Mouse (Mus musculus): Measurements from ENCODE around the gene Npcd. TPM values are rescaled to one million over a fixed set of nuclear protein-coding genes. Genes with fewer than 3 reads are reported as not detected.

Gene Npcd
- total and polyA plus RNA-seq, 3 experiments: 0.29 to 0.31 (median 0.30) TPM

GRCm38 (mm10) chr15:79797096-79797495, 36.9 kb downstream of the Npcd start:
- Histone ChIP-seq H3K27me3 (ENCODE audit: control insufficient read depth, insufficient read depth, low read length) (no peaks in the 10 kb centered on the region), H3K4me1 (ENCODE audit: control insufficient read depth, insufficient read depth, low read length) (no peaks in the 10 kb centered on the region), H3K79me2 (replicated peaks; ENCODE audit: control insufficient read depth, insufficient read depth, low read length) (no peaks in the 10 kb centered on the region), H3K36me3 (ENCODE audit: control insufficient read depth, insufficient read depth, low read length) (no peaks in the 10 kb centered on the region), H3K4me3 (no peak overlapping the region), H3K9ac (ENCODE audit: low read depth, low read length) (no peak overlapping the region), H3K27ac (no peak overlapping the region)
- 80% methylated on average over 7 of the region's 7 CpGs for WGBS
- no peak for DNase-seq
- TF ChIP-seq POLR2A (IDR thresholded peaks at IDR 0.05; ENCODE audit: insufficient read depth, low read depth, low read length): no peak
- TF ChIP-seq EP300 (IDR thresholded peaks at IDR 0.05; ENCODE audit: insufficient read depth, low read depth, low read length): no peak
- TF ChIP-seq CTCF (IDR thresholded peaks at IDR 0.05): no peak
- intact Hi-C loops (cut with DNase I): no loop called here

- Histone ChIP-seq H3K4me1 (ENCODE audit: control insufficient read depth, insufficient read depth, low read length) (no peaks in the 10 kb centered on the region), H3K36me3 (ENCODE audit: control insufficient read depth, insufficient read depth, low read length) (no peaks in the 10 kb centered on the region), H3K79me2 (replicated peaks; ENCODE audit: control insufficient read depth, insufficient read depth, low read length) (no peaks in the 10 kb centered on the region), H3K4me3 (no peak overlapping the region), H3K9ac (ENCODE audit: low read depth, low read length) (no peak overlapping the region), H3K27ac (no peak overlapping the region), H3K27me3 (ENCODE audit: control insufficient read depth, insufficient read depth, low read length) (no peaks in the 10 kb centered on the region)
- WGBS: 74% methylated on average over 12 of the region's 12 CpGs
- intact Hi-C loops (cut with DNase I): no loop called here
- TF ChIP-seq EP300 (IDR thresholded peaks at IDR 0.05; ENCODE audit: insufficient read depth, low read depth, low read length) (no peak), POLR2A (IDR thresholded peaks at IDR 0.05; ENCODE audit: insufficient read depth, low read depth, low read length) (no peak), CTCF (IDR thresholded peaks at IDR 0.05) (no peak)
- no peak for DNase-seq
These were observed 37.8 kb downstream of the Npcd start for GRCm38 (mm10) chr15:79796256-79796655.

DNA sequence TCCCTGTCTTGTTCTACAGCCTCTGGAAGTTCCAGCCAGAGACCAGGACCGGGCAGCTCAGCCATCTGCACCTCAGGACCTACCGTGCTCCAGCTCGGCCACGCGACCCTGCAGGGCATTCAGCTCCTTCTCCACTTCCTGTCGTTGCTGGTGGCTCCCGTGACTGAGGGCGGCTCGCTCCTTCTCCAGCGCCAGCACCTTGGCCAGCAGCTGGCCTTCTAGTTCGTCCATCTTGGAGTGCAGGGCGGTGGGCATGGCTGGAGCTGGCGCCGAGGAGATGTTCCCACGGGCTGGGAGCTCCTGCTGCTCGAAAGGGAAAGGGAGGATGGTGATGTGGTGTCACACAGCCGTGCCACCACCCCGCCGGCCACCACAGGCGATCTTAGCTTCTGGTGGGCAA, 39.9 kb downstream of the Npcd start:
- TF ChIP-seq CTCF (IDR thresholded peaks at IDR 0.05) (no peak), POLR2A (IDR thresholded peaks at IDR 0.05; ENCODE audit: insufficient read depth, low read depth, low read length) (no peak), EP300 (IDR thresholded peaks at IDR 0.05; ENCODE audit: insufficient read depth, low read depth, low read length) (no peak)

DNA sequence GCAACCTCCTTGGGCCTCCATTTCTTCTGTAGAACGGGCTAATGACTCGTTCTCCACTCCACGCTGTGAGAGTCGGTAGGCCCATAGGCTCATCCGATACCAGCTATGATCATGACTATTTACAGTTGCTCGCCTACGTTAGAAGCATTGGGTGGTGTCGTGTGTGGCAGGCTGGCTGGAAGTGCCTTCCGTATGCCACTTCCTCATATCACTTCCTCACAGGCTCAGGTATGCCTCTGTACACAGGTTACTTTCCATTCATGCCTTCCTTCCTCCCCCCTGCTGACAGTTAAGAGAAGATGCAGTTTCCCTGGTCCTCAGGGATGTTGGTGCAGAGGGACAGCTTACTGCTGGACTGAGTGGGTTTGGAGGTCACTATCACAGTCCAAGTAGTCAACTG, 41.0 kb downstream of the Npcd start:
- Histone ChIP-seq H3K9ac (ENCODE audit: low read depth, low read length) (no peak overlapping the region), H3K4me3 (no peak overlapping the region), H3K4me1 (ENCODE audit: control insufficient read depth, insufficient read depth, low read length) (no peaks in the 10 kb centered on the region), H3K27ac (no peak overlapping the region), H3K27me3 (ENCODE audit: control insufficient read depth, insufficient read depth, low read length) (no peaks in the 10 kb centered on the region), H3K36me3 (ENCODE audit: control insufficient read depth, insufficient read depth, low read length) (no peaks in the 10 kb centered on the region), H3K79me2 (replicated peaks; ENCODE audit: control insufficient read depth, insufficient read depth, low read length) (no peaks in the 10 kb centered on the region)
- no peak for DNase-seq
- intact Hi-C loops (cut with DNase I): no loop called here
- TF ChIP-seq POLR2A (IDR thresholded peaks at IDR 0.05; ENCODE audit: insufficient read depth, low read depth, low read length) (no peak), CTCF (IDR thresholded peaks at IDR 0.05) (no peak)
- 92% methylated on average over 9 of the region's 9 CpGs for WGBS

More for the DNA sequence above, 39.9 kb downstream of the Npcd start:
- WGBS: 22% methylated on average over 20 of the region's 20 CpGs
- no peaks in the 10 kb centered on the region for H3K27me3 ChIP-seq (ENCODE audit: control insufficient read depth, insufficient read depth, low read length)
- no peak overlapping the region for H3K4me3 ChIP-seq
- H3K27ac ChIP-seq: no peak overlapping the region
- H3K4me1 ChIP-seq (ENCODE audit: control insufficient read depth, insufficient read depth, low read length): no peaks in the 10 kb centered on the region
- H3K9ac ChIP-seq (ENCODE audit: low read depth, low read length): no peak overlapping the region
- no peak for DNase-seq
- H3K36me3 ChIP-seq (ENCODE audit: control insufficient read depth, insufficient read depth, low read length): no peaks in the 10 kb centered on the region
- no peaks in the 10 kb centered on the region for H3K79me2 ChIP-seq (replicated peaks; ENCODE audit: control insufficient read depth, insufficient read depth, low read length)
- intact Hi-C loops (cut with DNase I): no loop called here

GRCm38 (mm10) chr15:79792455-79792854, 41.6 kb downstream of the Npcd start:
- intact Hi-C loops (cut with DNase I): no loop called here
- H3K9ac ChIP-seq (ENCODE audit: low read depth, low read length): no peak overlapping the region
- H3K79me2 ChIP-seq (replicated peaks; ENCODE audit: control insufficient read depth, insufficient read depth, low read length): no peaks in the 10 kb centered on the region
- DNase-seq: no peak
- TF ChIP-seq EP300 (IDR thresholded peaks at IDR 0.05; ENCODE audit: insufficient read depth, low read depth, low read length) (no peak), POLR2A (IDR thresholded peaks at IDR 0.05; ENCODE audit: insufficient read depth, low read depth, low read length) (no peak), CTCF (IDR thresholded peaks at IDR 0.05) (no peak)
- WGBS: 35% methylated on average over 19 of the region's 19 CpGs
- H3K27ac ChIP-seq: no peak overlapping the region
- H3K36me3 ChIP-seq (ENCODE audit: control insufficient read depth, insufficient read depth, low read length): no peaks in the 10 kb centered on the region
- no peak overlapping the region for H3K4me3 ChIP-seq
- no peaks in the 10 kb centered on the region for H3K4me1 ChIP-seq (ENCODE audit: control insufficient read depth, insufficient read depth, low read length)
- H3K27me3 ChIP-seq (ENCODE audit: control insufficient read depth, insufficient read depth, low read length): no peaks in the 10 kb centered on the region

DNA sequence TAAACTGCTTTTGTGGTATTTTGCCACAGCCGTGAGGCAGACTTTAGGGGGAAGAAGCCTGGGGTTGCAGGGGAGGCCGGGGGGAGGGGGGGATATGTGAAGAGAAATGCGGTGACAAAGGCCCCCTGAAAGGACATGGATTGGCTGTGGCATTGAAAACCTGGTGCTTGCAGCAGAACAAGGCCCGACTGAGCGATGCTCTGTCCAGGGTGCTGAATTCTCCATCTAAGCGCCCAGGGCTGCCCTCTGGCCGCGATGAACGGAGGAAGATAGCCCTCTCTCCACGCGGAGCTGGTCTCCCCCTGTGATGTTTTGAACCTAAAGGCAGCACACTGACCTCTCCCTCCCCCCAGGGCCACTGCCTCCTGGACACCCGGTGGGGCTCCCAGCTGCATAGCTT, 42.5 kb downstream of the Npcd start:
- Histone ChIP-seq H3K9ac (ENCODE audit: low read depth, low read length) (no peak overlapping the region), H3K27ac (no peak overlapping the region), H3K36me3 (ENCODE audit: control insufficient read depth, insufficient read depth, low read length) (no peaks in the 10 kb centered on the region), H3K4me3 (no peak overlapping the region), H3K79me2 (replicated peaks; ENCODE audit: control insufficient read depth, insufficient read depth, low read length) (no peaks in the 10 kb centered on the region), H3K27me3 (ENCODE audit: control insufficient read depth, insufficient read depth, low read length) (no peaks in the 10 kb centered on the region), H3K4me1 (ENCODE audit: control insufficient read depth, insufficient read depth, low read length) (no peaks in the 10 kb centered on the region)
- no peak for TF ChIP-seq CTCF (IDR thresholded peaks at IDR 0.05)
- TF ChIP-seq POLR2A (IDR thresholded peaks at IDR 0.05; ENCODE audit: insufficient read depth, low read depth, low read length): no peak
- no peak for TF ChIP-seq EP300 (IDR thresholded peaks at IDR 0.05; ENCODE audit: insufficient read depth, low read depth, low read length)
- intact Hi-C loops (cut with DNase I): no loop called here
- WGBS: 7% methylated on average over 12 of the region's 12 CpGs
- peak; percentile 29 to 49 for DNase-seq

Measured in heart, adult 2 months (tissue).